Mouse (Mus musculus) heart, embryonic 15.5 days (tissue): ENCODE measurements around the gene Apol6. TPM values are rescaled to one million over a fixed set of nuclear protein-coding genes. Genes with fewer than 3 reads are reported as not detected.

Source experiments
- ATAC-seq: fragments of 200-750 bp; cut with Nextera tagmentation; replicated peaks from 2 replicates; pipeline ENCODE4 v1.8.0; 2017; ENCODE audit warnings: low read depth, moderate TSS enrichment; ENCODE audit not compliant: insufficient number of reproducible peaks, insufficient read depth, low FRiP score
- H3K27ac ChIP-seq: fragments of 300-500 bp; sonication (generic); 2 replicates; pipeline ENCODE4 v1.5.1; 2015; ENCODE audit warnings: mild to moderate bottlenecking, inconsistent platforms
- H3K27me3 ChIP-seq: fragments of 300-500 bp; sonication (generic); 2 replicates; pipeline ENCODE4 v1.6.1; 2015; ENCODE audit warnings: inconsistent platforms
- H3K36me3 ChIP-seq: fragments of 300-500 bp; sonication (generic); 2 replicates; pipeline ENCODE4 v1.6.1; 2015; ENCODE audit warnings: mild to moderate bottlenecking, inconsistent platforms
- H3K4me1 ChIP-seq: fragments of 300-500 bp; sonication (generic); replicated peaks from 2 replicates; pipeline ENCODE4 v1.6.1; 2015; ENCODE audit warnings: inconsistent platforms
- H3K4me2 ChIP-seq: fragments of 300-500 bp; sonication (generic); 2 replicates; pipeline ENCODE4 v1.6.1; 2015; ENCODE audit warnings: inconsistent platforms, mild to moderate bottlenecking, moderate library complexity
- H3K4me3 ChIP-seq: fragments of 300-500 bp; sonication (generic); 2 replicates; pipeline ENCODE4 v1.5.1; 2015; ENCODE audit warnings: mild to moderate bottlenecking, inconsistent platforms
- H3K9ac ChIP-seq: fragments of 300-500 bp; sonication (generic); 2 replicates; pipeline ENCODE4 v1.6.1; 2015; ENCODE audit warnings: mild to moderate bottlenecking, inconsistent platforms
- H3K9me3 ChIP-seq: fragments of 300-500 bp; sonication (generic); replicated peaks from 2 replicates; pipeline ENCODE4 v1.6.1; 2016; ENCODE audit warnings: inconsistent platforms
- WGBS: fragments of 180-500 bp; shearing (Covaris S2); methylation state at CpG from one replicate; pipeline ENCODE4 v1.1.7; 2015; ENCODE audit warnings: mixed read lengths; 5-methylcytosine and 5-hydroxymethylcytosine counted together
- polyA plus RNA-seq: library from polyadenylated mRNA; unstranded; fragments of >200 nt; fragmentation: Nextera tagmentation; extraction: Ambion mirVana; gene quantifications from 2 replicates; pipeline ENCODE4 v1.2.1, GENCODE M21; 2015

Apol6 gene
- polyA plus RNA-seq, 1 experiment from 2014 or later, result 0.26 TPM

DNA sequence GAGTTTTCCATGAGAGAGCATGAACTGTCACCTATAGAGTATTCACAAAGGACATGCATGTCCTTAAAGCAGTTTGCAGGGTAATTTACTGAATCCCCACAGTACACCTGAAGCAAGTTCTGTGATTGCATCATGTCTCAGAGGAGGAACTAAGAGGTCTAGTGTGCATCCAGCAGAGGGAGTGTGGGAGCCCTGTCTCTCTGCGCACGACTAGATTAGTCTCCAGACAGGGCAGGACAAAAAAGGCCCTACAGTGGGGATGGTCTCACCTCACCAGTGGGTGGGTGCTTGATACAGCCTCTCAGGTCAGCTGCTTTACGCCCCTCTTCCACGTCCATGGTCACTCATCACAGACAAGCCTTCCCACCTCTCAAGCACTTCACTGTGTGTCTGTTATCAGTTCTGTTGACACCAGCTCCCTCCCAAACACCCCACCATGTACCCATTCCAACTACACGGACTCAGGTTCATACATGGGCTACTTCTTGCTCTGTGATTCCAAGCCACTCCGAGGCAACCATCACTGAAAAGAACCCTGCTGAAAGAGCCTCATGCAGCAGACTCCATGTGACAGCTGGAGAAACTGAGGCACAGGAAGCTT, 25.7 kb upstream of the Apol6 start:
- H3K27ac ChIP-seq, result peak overlapping the region; percentile 89
- H3K9me3 ChIP-seq, result no peaks in the 10 kb centered on the region
- H3K9ac ChIP-seq, result no peak overlapping the region
- H3K4me2 ChIP-seq, result peak overlapping the region; percentile 37
- 29% methylated on average over 6 of the region's 6 CpGs for WGBS
- H3K36me3 ChIP-seq, result no peaks in the 10 kb centered on the region
- H3K4me3 ChIP-seq, result peak overlapping the region; percentile 3; the same call in 1 of the 2 replicates
- peaks cover 89% of the 10 kb centered on the region for H3K4me1 ChIP-seq
- peak; percentile 27 for ATAC-seq
- H3K27me3 ChIP-seq, result no peaks in the 10 kb centered on the region

DNA sequence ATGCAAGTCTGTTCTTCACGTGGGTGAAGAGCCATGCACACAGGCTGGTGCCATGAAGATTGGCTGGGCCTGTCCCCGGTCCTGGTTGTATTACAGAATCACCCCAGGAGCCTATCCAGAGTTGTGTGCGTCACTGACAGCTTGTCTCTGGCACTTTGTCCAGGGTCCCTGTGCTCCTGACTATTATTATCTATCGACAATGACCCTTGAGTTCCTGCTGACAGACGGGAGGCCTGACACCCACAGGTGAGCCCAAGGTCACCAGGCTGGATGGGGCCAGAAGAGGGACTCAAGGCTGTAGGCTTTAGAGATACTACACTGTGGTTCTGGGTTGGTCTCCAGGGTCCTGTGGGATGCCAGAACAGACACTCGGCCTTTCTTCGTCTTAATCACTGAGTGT, 25.0 kb upstream of the Apol6 start:
- H3K4me2 ChIP-seq, result peak overlapping the region; percentile 52
- H3K9ac ChIP-seq, result no peak overlapping the region
- peak; percentile 80 for ATAC-seq
- peaks cover 82% of the 10 kb centered on the region for H3K4me1 ChIP-seq
- H3K4me3 ChIP-seq, result peak overlapping the region; percentile 36
- 38% methylated on average over 7 of the region's 7 CpGs for WGBS
- H3K36me3 ChIP-seq, result no peaks in the 10 kb centered on the region
- no peaks in the 10 kb centered on the region for H3K27me3 ChIP-seq
- peak overlapping the region; percentile 89 for H3K27ac ChIP-seq
- no peaks in the 10 kb centered on the region for H3K9me3 ChIP-seq

DNA sequence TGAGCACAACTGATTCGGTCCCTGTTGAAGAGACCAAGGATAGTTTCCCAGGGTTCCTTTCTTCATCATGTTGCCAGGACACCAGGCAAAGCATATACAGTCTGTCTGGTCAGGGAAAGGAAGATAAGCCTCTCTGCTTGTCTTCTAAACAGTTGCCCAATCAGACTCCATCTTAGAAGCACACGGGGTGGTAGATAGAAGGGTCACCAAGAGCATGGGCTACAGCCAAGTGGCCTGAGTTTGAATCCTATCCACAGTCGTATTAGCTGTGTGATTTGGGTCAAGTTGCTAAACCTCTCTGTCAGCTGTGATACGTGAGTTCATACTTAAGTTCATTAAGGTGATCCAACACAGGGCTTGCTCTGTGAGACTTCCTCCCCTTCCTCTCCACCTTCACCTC, 24.4 kb upstream of the Apol6 start:
- H3K4me3 ChIP-seq, result peak overlapping the region; percentile 36; the same call in 1 of the 2 replicates
- no peak overlapping the region for H3K9ac ChIP-seq
- 53% methylated on average over 4 of the region's 4 CpGs for WGBS
- peak overlapping the region; percentile 52 for H3K4me2 ChIP-seq
- no peaks in the 10 kb centered on the region for H3K36me3 ChIP-seq
- no peaks in the 10 kb centered on the region for H3K27me3 ChIP-seq
- peaks cover 76% of the 10 kb centered on the region for H3K4me1 ChIP-seq
- ATAC-seq, result no peak
- H3K27ac ChIP-seq, result peak overlapping the region; percentile 89
- no peaks in the 10 kb centered on the region for H3K9me3 ChIP-seq

DNA sequence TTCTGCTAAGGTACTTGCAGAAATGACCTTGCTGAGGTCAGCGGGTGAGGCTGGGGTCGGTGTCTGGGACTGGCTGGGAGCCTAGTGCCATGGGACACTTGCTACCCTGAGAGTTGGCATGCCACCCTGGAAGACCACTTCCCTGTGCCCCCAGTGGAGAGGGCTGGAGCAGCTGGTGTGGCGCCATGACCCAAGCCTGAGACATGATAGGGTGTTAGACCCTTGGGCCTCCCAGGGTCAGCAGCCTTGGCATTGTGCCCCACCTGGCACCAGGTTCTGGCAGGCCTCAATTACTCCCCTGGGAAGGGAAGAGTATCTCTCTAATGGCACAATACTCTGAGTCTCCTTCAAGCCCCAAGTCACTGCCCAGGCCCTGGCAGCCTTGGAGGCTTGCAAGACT, 23.5 kb upstream of the Apol6 start:
- Histone ChIP-seq H3K4me1 (peaks cover 75% of the 10 kb centered on the region), H3K9ac (peak overlapping the region; percentile 47), H3K4me3 (peak overlapping the region; percentile 36), H3K9me3 (no peaks in the 10 kb centered on the region), H3K4me2 (peak overlapping the region; percentile 52), H3K27ac (peak overlapping the region; percentile 89), H3K36me3 (no peaks in the 10 kb centered on the region), H3K27me3 (no peaks in the 10 kb centered on the region)
- WGBS, result 75% methylated on average over 3 of the region's 3 CpGs
- ATAC-seq, result no peak

DNA sequence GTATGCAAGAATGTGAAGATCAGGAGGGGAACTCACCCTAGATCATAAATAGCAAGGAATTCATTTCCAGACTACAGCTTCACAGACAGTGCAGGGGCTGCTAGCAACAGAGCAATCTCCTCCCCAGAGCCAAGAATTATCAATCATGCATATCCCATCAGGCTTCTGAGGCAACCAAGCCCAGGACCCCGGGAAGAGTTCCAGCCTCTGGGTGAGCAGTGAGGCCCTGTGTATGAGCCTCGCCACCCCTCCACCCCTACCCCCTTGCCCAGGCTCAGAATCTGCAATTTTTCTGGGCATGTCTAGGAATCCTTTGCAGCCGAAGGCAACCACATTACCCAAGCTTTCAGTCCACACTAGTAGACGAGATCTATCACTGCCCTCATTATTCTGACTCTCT, 22.7 kb upstream of the Apol6 start:
- Histone ChIP-seq H3K9ac (peak overlapping the region; percentile 47), H3K4me1 (peaks cover 72% of the 10 kb centered on the region)

DNA sequence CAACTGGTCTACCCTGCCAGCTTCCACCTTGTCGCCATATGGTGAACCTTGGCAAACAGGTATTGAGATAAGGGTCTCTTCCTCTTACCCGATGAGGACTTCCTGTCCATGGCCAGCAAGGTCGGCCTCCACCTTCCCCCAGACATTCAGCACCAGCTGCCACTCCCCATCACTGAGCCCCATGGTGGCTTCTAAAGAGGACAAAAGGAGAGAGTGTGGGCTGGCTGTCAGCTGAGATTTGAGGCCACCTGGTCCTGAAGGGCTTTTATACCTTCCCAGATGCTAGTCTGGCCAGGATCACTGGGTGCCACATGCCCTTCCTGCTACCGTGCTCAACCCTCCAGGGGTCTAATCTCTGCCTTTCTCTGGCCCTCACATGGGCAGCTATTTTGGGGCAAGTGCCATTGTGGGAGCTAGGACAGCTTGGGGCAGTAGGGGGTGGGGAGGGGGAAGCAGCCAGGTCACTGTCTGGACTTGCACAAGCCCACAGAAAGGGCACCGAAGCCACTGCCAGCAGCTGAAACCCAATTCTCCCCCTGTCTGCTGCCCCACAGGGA, 22.1 kb upstream of the Apol6 start:
- Histone ChIP-seq H3K4me2 (peak overlapping the region; percentile 52), H3K27me3 (no peaks in the 10 kb centered on the region), H3K4me3 (peak overlapping the region; percentile 36), H3K9me3 (no peaks in the 10 kb centered on the region), H3K27ac (peak overlapping the region; percentile 89), H3K4me1 (peaks cover 71% of the 10 kb centered on the region), H3K36me3 (no peaks in the 10 kb centered on the region), H3K9ac (peak overlapping the region; percentile 47; the same call in 1 of the 2 replicates)
- peak; percentile 63 for ATAC-seq
- WGBS, result 44% methylated on average over 5 of the region's 5 CpGs

More for the DNA sequence above, 22.7 kb upstream of the Apol6 start:
- Histone ChIP-seq H3K4me2 (peak overlapping the region; percentile 52), H3K9me3 (no peaks in the 10 kb centered on the region), H3K4me3 (peak overlapping the region; percentile 36), H3K27me3 (no peaks in the 10 kb centered on the region), H3K27ac (peak overlapping the region; percentile 89), H3K36me3 (no peaks in the 10 kb centered on the region)
- no peak for ATAC-seq
- WGBS, result 56% methylated on average over 4 of the region's 4 CpGs

DNA sequence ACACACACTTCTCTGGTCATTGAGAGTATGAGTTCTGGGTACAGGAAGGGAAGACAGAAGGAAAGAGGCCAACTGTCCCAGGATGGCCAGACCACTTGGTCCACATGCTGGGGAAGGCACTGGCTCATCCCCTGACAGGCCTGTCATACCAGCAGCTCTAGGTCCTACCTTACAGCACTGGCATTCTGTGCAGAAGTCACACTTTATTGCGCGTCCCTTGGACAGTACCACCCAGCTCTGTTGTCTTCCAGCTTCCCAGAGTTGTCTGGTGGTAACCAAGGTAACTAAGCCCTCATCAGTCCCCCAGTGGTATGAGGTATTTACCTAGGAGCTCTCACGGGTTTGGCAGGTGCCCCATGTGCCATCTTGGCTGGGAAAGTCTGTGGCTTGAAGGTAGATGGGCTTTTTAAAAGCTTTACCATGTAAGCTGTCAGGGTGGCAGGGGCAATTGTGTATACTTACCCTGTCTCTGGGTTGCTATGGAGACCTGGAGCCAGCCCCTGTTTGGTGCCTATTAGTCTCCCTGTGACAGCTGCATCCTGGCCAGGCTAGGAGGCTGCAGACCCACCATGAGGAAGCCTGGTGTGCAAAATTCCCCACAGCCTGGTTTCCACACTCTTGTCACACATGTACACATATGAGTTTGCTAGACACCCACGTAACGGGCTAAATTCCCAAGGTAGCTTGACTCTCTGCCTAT, 18.5 kb upstream of the Apol6 start:
- Histone ChIP-seq H3K4me2 (no peak overlapping the region), H3K9ac (no peak overlapping the region), H3K27ac (no peak overlapping the region), H3K4me3 (no peak overlapping the region), H3K4me1 (peaks cover 59% of the 10 kb centered on the region), H3K27me3 (no peaks in the 10 kb centered on the region), H3K36me3 (no peaks in the 10 kb centered on the region), H3K9me3 (no peaks in the 10 kb centered on the region)
- no peak for ATAC-seq
- 78% methylated on average over 5 of the region's 5 CpGs for WGBS

DNA sequence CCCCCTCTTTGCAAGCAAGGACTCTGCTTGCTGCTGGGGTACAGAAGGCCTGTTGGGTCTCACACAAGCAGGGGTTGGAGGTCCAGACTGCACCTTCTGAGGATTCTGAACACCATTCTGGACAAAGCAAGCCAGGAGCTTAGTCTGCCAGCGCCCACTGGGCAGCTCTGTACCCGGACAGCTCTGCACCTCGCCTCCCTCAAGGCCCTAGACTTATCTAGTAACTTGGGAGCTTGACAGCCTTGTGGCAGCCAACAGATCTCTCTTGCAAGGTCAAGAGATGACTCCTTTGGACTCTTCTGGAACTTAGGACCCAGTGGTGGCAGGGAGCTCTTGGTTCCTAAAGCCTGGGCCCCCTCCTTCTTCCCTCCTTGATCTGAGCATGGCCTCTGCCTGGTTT, 17.4 kb upstream of the Apol6 start:
- H3K9me3 ChIP-seq, result no peaks in the 10 kb centered on the region
- H3K4me2 ChIP-seq, result no peak overlapping the region
- no peak overlapping the region for H3K9ac ChIP-seq
- no peaks in the 10 kb centered on the region for H3K36me3 ChIP-seq
- no peak overlapping the region for H3K4me3 ChIP-seq
- ATAC-seq, result no peak
- H3K27me3 ChIP-seq, result no peaks in the 10 kb centered on the region
- H3K27ac ChIP-seq, result peak overlapping the region; percentile 81
- peaks cover 54% of the 10 kb centered on the region for H3K4me1 ChIP-seq
- 82% methylated on average over 3 of the region's 3 CpGs for WGBS

DNA sequence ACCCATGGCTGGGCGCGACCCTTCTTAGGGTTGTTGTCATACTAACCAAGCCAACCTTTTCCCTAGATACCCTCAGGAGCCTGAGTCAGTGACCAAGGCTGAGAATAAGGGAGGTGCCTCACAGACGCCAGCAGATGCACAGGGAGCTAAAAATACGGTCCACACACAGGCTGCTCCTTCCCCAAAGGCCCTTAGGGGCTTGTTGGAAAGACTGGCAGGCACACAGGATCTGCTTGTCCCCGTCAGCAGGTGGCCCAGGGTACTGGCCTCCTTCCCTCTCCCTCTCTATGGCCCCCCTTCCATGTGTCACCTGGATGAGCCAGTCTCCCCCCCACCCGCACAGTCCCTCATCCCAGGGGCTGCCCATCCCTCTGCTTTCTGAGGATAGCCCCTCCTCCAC, 16.9 kb upstream of the Apol6 start:
- Histone ChIP-seq H3K9me3 (no peaks in the 10 kb centered on the region), H3K4me2 (no peak overlapping the region), H3K4me1 (peaks cover 48% of the 10 kb centered on the region), H3K36me3 (no peaks in the 10 kb centered on the region), H3K9ac (no peak overlapping the region), H3K27me3 (no peaks in the 10 kb centered on the region), H3K4me3 (no peak overlapping the region), H3K27ac (peak overlapping the region; percentile 81)
- peak; percentile 24; the same call in 1 of the 2 replicates for ATAC-seq
- 54% methylated on average over 6 of the region's 6 CpGs for WGBS

DNA sequence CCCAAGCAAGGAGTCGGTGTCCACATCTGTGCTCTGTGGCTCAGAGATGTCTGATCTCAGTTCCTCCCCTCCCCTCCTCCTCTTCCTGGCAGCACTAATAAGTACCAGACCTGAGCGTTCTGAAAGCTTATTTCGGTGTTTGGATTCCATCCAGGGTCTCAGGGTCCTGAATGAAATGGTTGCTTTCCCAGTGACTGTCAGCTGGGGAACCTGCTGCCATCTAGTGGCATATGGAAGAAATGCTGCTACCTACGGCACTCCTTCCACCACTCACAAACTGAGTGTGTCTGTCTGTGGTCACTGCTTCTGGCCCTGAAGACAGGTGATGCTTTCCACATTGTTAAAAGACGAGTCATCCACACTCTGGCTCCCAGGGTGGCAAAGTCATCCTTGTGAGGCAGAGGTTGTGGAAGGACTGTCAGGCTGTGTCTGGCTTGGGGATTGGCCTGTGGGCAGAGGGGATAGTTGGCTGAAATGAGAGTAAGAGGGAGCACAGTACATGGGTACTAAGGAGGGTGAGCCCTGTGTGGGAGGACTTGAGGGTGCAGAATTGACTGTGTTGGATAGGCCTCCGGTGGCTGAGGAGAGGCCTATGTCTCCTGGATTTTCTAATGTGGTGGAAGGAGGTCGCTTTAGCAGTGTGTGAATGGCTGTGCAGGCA, 15.1 kb upstream of the Apol6 start:
- Histone ChIP-seq H3K4me1 (peaks cover 43% of the 10 kb centered on the region), H3K9me3 (no peaks in the 10 kb centered on the region), H3K36me3 (no peaks in the 10 kb centered on the region), H3K9ac (no peak overlapping the region), H3K27ac (peak overlapping the region; percentile 86), H3K4me3 (0 out of 2 replicates have a peak overlapping the region, but pooled peaks have one; percentile 14), H3K27me3 (no peaks in the 10 kb centered on the region), H3K4me2 (peak overlapping the region; percentile 41)
- peak; percentile 78 for ATAC-seq
- WGBS, result 20% methylated on average over 7 of the region's 7 CpGs

DNA sequence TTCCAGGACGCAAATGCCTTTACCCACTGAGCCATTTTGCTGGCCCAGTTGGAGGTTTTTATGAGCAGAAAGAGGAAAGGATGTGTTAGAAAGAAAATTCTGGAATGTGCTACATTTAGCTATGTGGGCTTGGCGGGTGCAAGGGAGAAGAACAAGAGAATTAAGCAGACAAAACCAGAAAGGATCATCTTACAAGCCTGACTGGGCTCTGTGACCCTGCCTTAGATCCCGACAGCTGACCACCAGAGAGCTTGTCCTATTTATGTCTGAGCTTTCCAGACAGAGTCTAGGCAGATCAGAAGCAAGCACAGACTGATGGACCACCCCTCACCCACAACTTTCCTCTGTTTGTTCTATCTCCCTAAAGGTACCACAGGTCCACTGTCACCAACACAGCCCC, 13.3 kb upstream of the Apol6 start:
- H3K9ac ChIP-seq, result no peak overlapping the region
- H3K36me3 ChIP-seq, result no peaks in the 10 kb centered on the region
- H3K27ac ChIP-seq, result 0 out of 2 replicates have a peak overlapping the region, but pooled peaks have one; percentile 15
- no peak overlapping the region for H3K4me2 ChIP-seq
- no peaks in the 10 kb centered on the region for H3K27me3 ChIP-seq
- peaks cover 50% of the 10 kb centered on the region for H3K4me1 ChIP-seq
- 65% methylated on average over 3 of the region's 3 CpGs for WGBS
- H3K4me3 ChIP-seq, result no peak overlapping the region
- ATAC-seq, result no peak
- no peaks in the 10 kb centered on the region for H3K9me3 ChIP-seq
